ENCODE assay signal across 8 mouse cellular contexts in the genomic region with DNA sequence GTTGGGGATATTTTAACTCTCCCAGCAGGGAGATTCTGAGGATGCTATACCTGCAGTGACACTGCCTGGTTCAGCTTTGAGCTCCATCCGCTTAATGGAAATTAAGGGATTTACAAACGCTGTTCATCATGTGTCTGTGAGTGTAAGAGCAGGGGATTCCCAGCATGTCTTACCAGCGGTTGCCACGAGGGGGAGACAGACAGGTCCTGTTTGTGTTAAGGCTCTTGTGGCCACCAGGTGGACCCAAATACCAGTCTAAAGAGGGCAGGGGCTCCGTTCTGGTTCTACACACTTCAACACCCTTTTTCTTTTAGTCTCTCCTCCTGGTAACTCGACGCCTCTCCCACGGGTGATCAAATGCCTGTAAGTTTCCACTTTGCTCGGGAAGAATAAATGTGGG. TPM values are rescaled to one million over a fixed set of nuclear protein-coding genes. Genes with fewer than 3 reads are reported as not detected.
A peak's percentile ranks its signal among the peaks of the same experiment; 100 is the strongest.
DNase-seq lines count a peak whose midpoint lies in the region; ATAC-seq and TF ChIP-seq lines count a peak whose summit lies in the region.

No protein-coding gene starts in this region.

- H3K4me2 ChIP-seq in hindbrain, postnatal 0 days (ENCODE audit: low read depth, low read length), result no peak overlapping the region

- H3K36me3 ChIP-seq in hindbrain, postnatal 0 days (ENCODE audit: insufficient read depth, low read length), result no peaks in the 10 kb centered on the region

- peak; percentile 100 for TF ChIP-seq CTCF in hindbrain, postnatal 0 days (IDR thresholded peaks at IDR 0.05; ENCODE audit: low read depth)

- H3K27me3 ChIP-seq in hindbrain, postnatal 0 days (ENCODE audit: insufficient read depth, low read length), result no peaks in the 10 kb centered on the region

- no peaks in the 10 kb centered on the region for H3K9me3 ChIP-seq in hindbrain, postnatal 0 days (ENCODE audit: low read length)

- peak; percentile 89 for DNase-seq in T-cell, adult 2 months (ENCODE audit: low spot score)
- DNase-seq in cerebellum, postnatal 25 days, result peak; percentile 96 to 97
- DNase-seq in frontal cortex, postnatal 36 days (ENCODE audit: low spot score in 2 of 2), result peak; percentile 94 to 96
- peak; percentile 95 for DNase-seq in hindbrain, postnatal 0 days (ENCODE audit: low spot score)
- peak; percentile 95 to 97 for DNase-seq in left cerebral cortex, adult 18-20 months (ENCODE audit: low spot score in 2 of 2)
- peak; percentile 88 to 94 for DNase-seq in lung, postnatal 4 days
- DNase-seq in right cerebral cortex, adult 2 months (ENCODE audit: low spot score in 2 of 2), result peak; percentile 96 to 98
- peak; percentile 79 for DNase-seq in urinary bladder, postnatal 10 days (ENCODE audit: low spot score)

- H3K27ac ChIP-seq in hindbrain, postnatal 0 days, result no peak overlapping the region

- H3K4me3 ChIP-seq in hindbrain, postnatal 0 days (ENCODE audit: low read length), result no peak overlapping the region

- 2% methylated on average over 9 of the region's 9 CpGs for WGBS in hindbrain, postnatal 0 days

- H3K4me1 ChIP-seq in hindbrain, postnatal 0 days (ENCODE audit: insufficient read depth, low read length), result no peaks in the 10 kb centered on the region

- H3K9ac ChIP-seq in hindbrain, postnatal 0 days (replicated peaks; ENCODE audit: low read length), result no peak overlapping the region

- ATAC-seq in hindbrain, postnatal 0 days, result peak; percentile 81

RNA-seq across cellular contexts. Expression of gene Atp23, which starts 17.9 kb away (rescaled TPM):
- total RNA-seq in hindbrain, postnatal 0 days (2014; rRNA removed), result 12.5 and 14.3 TPM in 2 replicates
- polyA plus RNA-seq in hindbrain, postnatal 0 days (2015; fragmentation: Nextera tagmentation; extraction: Ambion mirVana), result 19.1 and 20.2 TPM in 2 replicates
- total RNA-seq in left cerebral cortex, adult 18-20 months (2021), result 10 to 100 TPM in 1 of 2 experiments, 1 to 10 TPM in 1; 8.9 to 11.6 TPM

RNA-seq across cellular contexts. Expression of gene Ctdsp2, which starts 59.5 kb away (rescaled TPM):
- 64.5 and 64.7 TPM in 2 replicates for total RNA-seq in hindbrain, postnatal 0 days (2014; rRNA removed)
- 15.0 and 16.7 TPM in 2 replicates for polyA plus RNA-seq in hindbrain, postnatal 0 days (2015; fragmentation: Nextera tagmentation; extraction: Ambion mirVana)
- total RNA-seq in left cerebral cortex, adult 18-20 months (2021), result 10 to 100 TPM; 81.2 to 83.8 TPM
